Mouse (Mus musculus) A20 (cell line): Measurements from ENCODE around the gene Esrp2.
A peak's percentile ranks its signal among the peaks of the same experiment; 100 is the strongest.

Experiments
- DNase-seq: peaks from one replicate; pipeline ENCODE4 v3.0.0-alpha.2; 2011; ENCODE audit warnings: low read depth, low spot score

Gene Esrp2

GRCm38 (mm10) chr8:106147868-106148565 lies 11.2 kb upstream of the Esrp2 start:
- DNase-seq = no peak

GRCm38 (mm10) chr8:106146014-106146413 lies 9.2 kb upstream of the Esrp2 start:
- no peak for DNase-seq

- DNase-seq = no peak
Observed at GRCm38 (mm10) chr8:106145331-106145730, 8.6 kb upstream of the Esrp2 start.

- peak; percentile 83 for DNase-seq
Observed at GRCm38 (mm10) chr8:106140769-106141168, 4.0 kb upstream of the Esrp2 start.

- DNase-seq = no peak
Observed at GRCm38 (mm10) chr8:106140191-106140590, 3.4 kb upstream of the Esrp2 start.

GRCm38 (mm10) chr8:106138616-106139015 lies 1.8 kb upstream of the Esrp2 start:
- no peak for DNase-seq

GRCm38 (mm10) chr8:106137906-106138477 lies 1.2 kb upstream of the Esrp2 start:
- no peak for DNase-seq

- no peak for DNase-seq
Observed at GRCm38 (mm10) chr8:106137218-106137905, 588 bp upstream of the Esrp2 start.

- no peak for DNase-seq
Observed at GRCm38 (mm10) chr8:106135672-106136071, 1.1 kb downstream of the Esrp2 start.

- DNase-seq = no peak
Observed at GRCm38 (mm10) chr8:106134751-106135571, 1.8 kb downstream of the Esrp2 start.

- DNase-seq = no peak
Observed at GRCm38 (mm10) chr8:106133946-106134345, 2.8 kb downstream of the Esrp2 start.

- DNase-seq = no peak
Observed at GRCm38 (mm10) chr8:106133526-106133925, 3.2 kb downstream of the Esrp2 start.

GRCm38 (mm10) chr8:106132356-106132755 lies 4.4 kb downstream of the Esrp2 start:
- DNase-seq = no peak

- DNase-seq = no peak
Observed at GRCm38 (mm10) chr8:106131488-106132222, 5.1 kb downstream of the Esrp2 start.

GRCm38 (mm10) chr8:106131021-106131420 lies 5.8 kb downstream of the Esrp2 start:
- DNase-seq = no peak

- no peak for DNase-seq
Observed at GRCm38 (mm10) chr8:106130505-106130904, 6.3 kb downstream of the Esrp2 start.

GRCm38 (mm10) chr8:106129997-106130396 lies 6.8 kb downstream of the Esrp2 start:
- no peak for DNase-seq

GRCm38 (mm10) chr8:106129232-106129930 lies 7.4 kb downstream of the Esrp2 start:
- no peak for DNase-seq

- DNase-seq = no peak
Observed at GRCm38 (mm10) chr8:106127882-106128410, 8.8 kb downstream of the Esrp2 start.

GRCm38 (mm10) chr8:106127054-106127453 lies 9.7 kb downstream of the Esrp2 start:
- no peak for DNase-seq
